8 mouse cellular contexts compared by ENCODE assay signal in the genomic region with DNA sequence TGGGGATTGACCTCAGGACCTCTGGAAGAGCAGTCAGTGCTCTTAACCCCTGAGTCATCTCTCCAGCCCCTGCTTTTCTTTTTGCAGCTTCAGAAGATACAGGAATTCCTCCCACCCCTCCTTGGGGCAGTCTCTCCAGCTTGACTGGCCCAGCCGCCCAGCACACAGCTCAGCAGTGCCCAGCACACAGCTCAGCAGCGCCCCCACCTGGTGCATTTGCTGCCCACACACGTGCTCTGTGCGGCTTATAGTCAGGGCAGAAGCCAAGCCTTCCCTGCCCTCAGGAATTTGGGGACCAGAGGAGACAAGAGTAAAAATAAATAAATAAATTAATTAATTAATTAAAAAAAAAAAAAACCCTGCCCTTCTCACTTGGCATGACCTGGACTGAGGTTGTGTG. TPM values are rescaled to one million over a fixed set of nuclear protein-coding genes. Genes with fewer than 3 reads are reported as not detected.
DNase-seq lines count a peak whose midpoint lies in the region; ATAC-seq and TF ChIP-seq lines count a peak whose summit lies in the region.

No protein-coding gene starts in this region.

- H3K4me3 ChIP-seq in heart, adult 2 months, result no peak overlapping the region
- H3K4me3 ChIP-seq in limb, embryonic 13.5 days, result no peak overlapping the region
- H3K4me3 ChIP-seq in midbrain, embryonic 15.5 days, result no peak overlapping the region

- H3K36me3 ChIP-seq in heart, adult 2 months (ENCODE audit: control insufficient read depth, insufficient read depth, low read length), result no peaks in the 10 kb centered on the region
- peaks cover 41% of the 10 kb centered on the region for H3K36me3 ChIP-seq in limb, embryonic 13.5 days
- H3K36me3 ChIP-seq in midbrain, embryonic 15.5 days (replicated peaks), result peaks cover 14% of the 10 kb centered on the region

- no peaks in the 10 kb centered on the region for H3K27me3 ChIP-seq in heart, adult 2 months (ENCODE audit: control insufficient read depth, insufficient read depth, low read length)
- no peaks in the 10 kb centered on the region for H3K27me3 ChIP-seq in limb, embryonic 13.5 days
- no peaks in the 10 kb centered on the region for H3K27me3 ChIP-seq in midbrain, embryonic 15.5 days (replicated peaks)

- no peaks in the 10 kb centered on the region for H3K9me3 ChIP-seq in limb, embryonic 13.5 days
- no peaks in the 10 kb centered on the region for H3K9me3 ChIP-seq in midbrain, embryonic 15.5 days

- no peak overlapping the region for H3K9ac ChIP-seq in heart, adult 2 months (ENCODE audit: low read depth, low read length)
- no peak overlapping the region for H3K9ac ChIP-seq in limb, embryonic 13.5 days
- H3K9ac ChIP-seq in midbrain, embryonic 15.5 days, result no peak overlapping the region

- no peak overlapping the region for H3K4me2 ChIP-seq in limb, embryonic 13.5 days (replicated peaks)
- no peak overlapping the region for H3K4me2 ChIP-seq in midbrain, embryonic 15.5 days

- TF ChIP-seq CTCF in heart, adult 2 months (IDR thresholded peaks at IDR 0.05), result peak; percentile 88

- WGBS in heart, adult 2 months, result 27% methylated on average over 4 of the region's 4 CpGs
- WGBS in limb, embryonic 13.5 days, result 30% methylated on average over 4 of the region's 4 CpGs
- WGBS in midbrain, embryonic 15.5 days, result 17% methylated on average over 4 of the region's 4 CpGs

- H3K4me1 ChIP-seq in heart, adult 2 months (ENCODE audit: control insufficient read depth, insufficient read depth, low read length), result no peaks in the 10 kb centered on the region; the same call in 1 of the 2 replicates
- no peaks in the 10 kb centered on the region for H3K4me1 ChIP-seq in limb, embryonic 13.5 days
- no peaks in the 10 kb centered on the region for H3K4me1 ChIP-seq in midbrain, embryonic 15.5 days

- TF ChIP-seq EP300 in heart, adult 2 months (IDR thresholded peaks at IDR 0.05; ENCODE audit: insufficient read depth, low read depth, low read length), result peak; percentile 59; the same call in 1 of the 2 replicates

- no peaks in the 10 kb centered on the region for H3K79me2 ChIP-seq in heart, adult 2 months (replicated peaks; ENCODE audit: control insufficient read depth, insufficient read depth, low read length)

- no peak overlapping the region for H3K27ac ChIP-seq in heart, adult 2 months
- no peak overlapping the region for H3K27ac ChIP-seq in limb, embryonic 13.5 days
- H3K27ac ChIP-seq in midbrain, embryonic 15.5 days, result no peak overlapping the region

- DNase-seq in 416B (ENCODE audit: low read depth), result peak; percentile 80
- DNase-seq in adrenal gland, postnatal 10 days, result peak; percentile 92
- DNase-seq in embryo, embryonic 9.5 days (ENCODE audit: extremely low spot score), result peak; percentile 77
- peak; percentile 75 to 84 for DNase-seq in heart, adult 2 months
- peak; percentile 87 for DNase-seq in kidney, adult 18-20 months
- peak; percentile 53 to 74 for DNase-seq in spleen, postnatal 14 days (ENCODE audit: low spot score in 2 of 2)

- peak; percentile 79 for ATAC-seq in limb, embryonic 13.5 days (ENCODE audit: low FRiP score, low read depth)
- ATAC-seq in midbrain, embryonic 15.5 days (replicated peaks), result 0 out of 2 replicates have a peak, but pooled peaks have one; percentile 61

- no peak for TF ChIP-seq POLR2A in heart, adult 2 months (IDR thresholded peaks at IDR 0.05; ENCODE audit: insufficient read depth, low read depth, low read length)

- intact Hi-C loops in heart, adult 2 months (cut with DNase I), result loop anchor here (2.0 kb wide), 1 partner anchor 195 kb away; a partner anchor contains a TSS

RNA-seq across cellular contexts. Expression of a gene that starts 5.1 kb away (rescaled TPM):
- 10 to 100 TPM in 1 of 2 experiments, 1 to 10 TPM in 1; 6.6 to 14.2 TPM for total RNA-seq in adrenal gland, postnatal 10 days (2021)
- total RNA-seq in heart, adult 2 months (2021), result under 1 TPM; 0.16 to 0.18 TPM
- 0.67 and 1.2 TPM in 2 replicates for polyA plus RNA-seq in heart, adult 2 months (2012; rRNA removed)
- polyA plus RNA-seq in limb, embryonic 13.5 days (2015; fragmentation: Nextera tagmentation; extraction: Ambion mirVana), result 6.2 and 6.4 TPM in 2 replicates
- 2.7 TPM in 2 replicates for polyA plus RNA-seq in midbrain, embryonic 15.5 days (2015; fragmentation: Nextera tagmentation; extraction: Ambion mirVana)

RNA-seq across cellular contexts. Expression of a gene that starts 10.8 kb away (rescaled TPM):
- total RNA-seq in adrenal gland, postnatal 10 days (2021), result 10 to 100 TPM; 24.4 to 26.7 TPM
- total RNA-seq in heart, adult 2 months (2021), result 10 to 100 TPM; 12.1 to 14.8 TPM
- polyA plus RNA-seq in heart, adult 2 months (2012; rRNA removed), result 12.2 and 14.6 TPM in 2 replicates
- 14.1 and 15.7 TPM in 2 replicates for polyA plus RNA-seq in limb, embryonic 13.5 days (2015; fragmentation: Nextera tagmentation; extraction: Ambion mirVana)
- 6.5 and 7.2 TPM in 2 replicates for polyA plus RNA-seq in midbrain, embryonic 15.5 days (2015; fragmentation: Nextera tagmentation; extraction: Ambion mirVana)

RNA-seq across cellular contexts. Expression of a gene that starts 12.6 kb away (rescaled TPM):
- total RNA-seq in adrenal gland, postnatal 10 days (2021), result 100 to 1,000 TPM; 113 to 126 TPM
- total RNA-seq in heart, adult 2 months (2021), result 10 to 100 TPM; 72.4 to 78.5 TPM
- 104 and 107 TPM in 2 replicates for polyA plus RNA-seq in heart, adult 2 months (2012; rRNA removed)
- polyA plus RNA-seq in limb, embryonic 13.5 days (2015; fragmentation: Nextera tagmentation; extraction: Ambion mirVana), result 104 TPM in 2 replicates
- 120 and 124 TPM in 2 replicates for polyA plus RNA-seq in midbrain, embryonic 15.5 days (2015; fragmentation: Nextera tagmentation; extraction: Ambion mirVana)

RNA-seq across cellular contexts. Expression of a gene that starts 13.3 kb away (rescaled TPM):
- under 1 TPM in 1 of 2 experiments, not detected in 1; 0.42 TPM for total RNA-seq in adrenal gland, postnatal 10 days (2021)
- not detected for total RNA-seq in heart, adult 2 months (2021)
- polyA plus RNA-seq in heart, adult 2 months (2012; rRNA removed), result 0.35 and 0.78 TPM in 2 replicates
- 0.09 TPM in 1 of 2 replicates, not detected in the other for polyA plus RNA-seq in limb, embryonic 13.5 days (2015; fragmentation: Nextera tagmentation; extraction: Ambion mirVana)
- polyA plus RNA-seq in midbrain, embryonic 15.5 days (2015; fragmentation: Nextera tagmentation; extraction: Ambion mirVana), result not detected in 2 replicates

RNA-seq across cellular contexts. Expression of a gene that starts 29.8 kb away (rescaled TPM):
- total RNA-seq in adrenal gland, postnatal 10 days (2021), result 10 to 100 TPM; 34.6 to 35.2 TPM
- total RNA-seq in heart, adult 2 months (2021), result 10 to 100 TPM; 45.6 to 51.7 TPM
- polyA plus RNA-seq in heart, adult 2 months (2012; rRNA removed), result 17.4 and 32.7 TPM in 2 replicates
- polyA plus RNA-seq in limb, embryonic 13.5 days (2015; fragmentation: Nextera tagmentation; extraction: Ambion mirVana), result 11.0 and 11.9 TPM in 2 replicates
- polyA plus RNA-seq in midbrain, embryonic 15.5 days (2015; fragmentation: Nextera tagmentation; extraction: Ambion mirVana), result 14.2 and 14.5 TPM in 2 replicates
